Mouse (Mus musculus): Measurements from ENCODE around the gene Olfm3.

The Olfm3 gene

GRCm38 (mm10) chr3:115081371-115081770 is 177.5 kb downstream of the Olfm3 start:
- no peak for DNase-seq

DNA sequence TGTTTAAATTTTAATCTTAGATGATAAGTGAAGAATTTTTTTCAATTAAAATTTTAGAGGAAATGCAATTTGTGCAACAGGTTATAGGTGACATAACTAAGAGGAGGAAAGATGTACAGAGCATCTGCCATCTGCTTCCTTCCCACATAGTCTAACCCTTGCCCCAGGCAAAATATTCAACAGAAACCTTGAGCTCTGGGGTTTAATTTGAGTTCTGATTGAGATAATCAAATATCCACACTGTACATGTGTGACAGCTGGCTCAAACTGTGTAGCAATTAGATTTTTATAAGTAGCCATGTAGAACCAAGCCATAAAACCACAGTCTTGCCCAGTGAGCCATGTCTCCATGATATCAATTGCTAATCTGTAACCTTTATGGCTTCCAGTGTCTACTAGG is 179.1 kb downstream of the Olfm3 start:
- no peak for DNase-seq

- DNase-seq, result no peak
Measured at GRCm38 (mm10) chr3:115088281-115088680, 184.4 kb downstream of the Olfm3 start.

GRCm38 (mm10) chr3:115090670-115091069 is 186.8 kb downstream of the Olfm3 start:
- DNase-seq, result no peak

GRCm38 (mm10) chr3:115095496-115095895 is 191.6 kb downstream of the Olfm3 start:
- no peak for DNase-seq

DNA sequence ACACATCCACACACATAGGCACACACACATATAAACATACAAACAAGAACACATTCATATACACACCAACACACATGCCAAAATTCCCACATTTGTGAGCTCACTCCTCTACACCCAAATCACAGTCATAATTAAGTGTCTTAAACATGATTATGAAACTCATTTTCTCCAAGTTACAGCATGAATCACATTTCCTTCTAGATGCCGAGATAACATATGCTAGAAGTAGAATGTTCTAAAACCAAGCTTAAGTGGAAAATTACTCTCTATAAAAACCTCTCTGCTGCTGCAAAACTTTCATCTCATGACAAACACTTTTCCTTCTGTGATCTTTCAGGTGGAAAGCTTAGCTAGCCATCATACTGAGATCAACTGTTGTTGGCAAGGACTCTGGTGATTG is 195.7 kb downstream of the Olfm3 start:
- no peak for DNase-seq

DNA sequence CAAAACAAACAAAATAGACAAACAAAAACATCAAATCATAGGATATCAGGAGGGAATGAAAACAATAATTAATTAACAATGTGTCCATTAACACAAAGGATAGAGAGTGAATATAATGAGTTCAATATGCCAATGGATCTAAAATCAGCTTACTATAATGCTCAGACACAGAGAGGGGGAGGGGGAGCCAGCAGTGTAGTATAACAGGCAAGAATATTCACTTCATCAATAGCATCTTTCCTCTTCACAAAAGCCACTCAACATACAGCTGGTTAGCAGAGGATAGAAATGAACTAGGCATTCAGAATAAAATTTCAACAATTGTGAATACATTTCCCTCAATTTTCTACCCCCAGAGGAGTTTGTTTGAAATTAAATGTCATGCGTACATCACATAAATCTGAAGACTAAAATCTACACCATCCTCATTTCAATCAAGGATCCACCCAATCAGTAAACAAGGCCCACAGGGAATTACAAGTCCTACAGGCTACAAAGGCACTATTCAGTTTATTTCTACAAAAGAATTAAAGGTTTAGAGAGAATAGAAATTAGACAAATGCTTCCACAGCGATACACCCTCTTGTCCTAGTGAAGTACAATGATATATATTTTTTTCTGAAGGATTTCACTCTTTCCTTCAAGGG is 200.4 kb downstream of the Olfm3 start:
- DNase-seq, result no peak

GRCm38 (mm10) chr3:115104802-115105493 is 201.1 kb downstream of the Olfm3 start:
- no peak for DNase-seq

GRCm38 (mm10) chr3:115145722-115146121 is 241.8 kb downstream of the Olfm3 start:
- DNase-seq, result no peak

- DNase-seq, result no peak
Measured at GRCm38 (mm10) chr3:115146244-115146643, 242.4 kb downstream of the Olfm3 start.

DNA sequence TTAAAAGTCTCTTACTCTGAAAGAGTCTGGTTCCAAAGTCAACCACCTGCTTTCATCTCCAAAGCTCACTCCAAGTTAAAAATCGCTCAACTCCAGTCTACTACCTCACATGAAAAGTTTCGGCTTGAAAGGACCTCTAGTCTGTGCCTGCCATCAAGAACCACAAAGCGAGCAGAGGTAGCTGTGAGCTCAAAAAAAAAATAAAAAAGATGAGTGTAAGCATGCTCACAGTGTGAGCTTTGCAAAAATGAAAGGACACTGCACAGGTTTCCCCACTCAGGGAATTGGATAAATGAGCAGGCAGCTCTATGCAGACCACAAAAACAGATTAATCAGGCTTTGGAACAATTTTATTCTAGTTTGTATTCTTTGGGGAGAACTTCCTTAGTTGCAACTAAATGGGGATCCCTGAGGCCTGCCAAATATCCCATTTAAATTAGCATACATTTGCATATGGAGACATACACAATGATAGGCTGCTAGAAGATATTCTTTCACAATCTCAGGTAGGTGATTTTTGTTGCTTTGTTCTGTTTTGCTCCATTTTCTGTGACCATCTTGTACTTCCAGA is 255.1 kb downstream of the Olfm3 start:
- DNase-seq, result no peak

DNA sequence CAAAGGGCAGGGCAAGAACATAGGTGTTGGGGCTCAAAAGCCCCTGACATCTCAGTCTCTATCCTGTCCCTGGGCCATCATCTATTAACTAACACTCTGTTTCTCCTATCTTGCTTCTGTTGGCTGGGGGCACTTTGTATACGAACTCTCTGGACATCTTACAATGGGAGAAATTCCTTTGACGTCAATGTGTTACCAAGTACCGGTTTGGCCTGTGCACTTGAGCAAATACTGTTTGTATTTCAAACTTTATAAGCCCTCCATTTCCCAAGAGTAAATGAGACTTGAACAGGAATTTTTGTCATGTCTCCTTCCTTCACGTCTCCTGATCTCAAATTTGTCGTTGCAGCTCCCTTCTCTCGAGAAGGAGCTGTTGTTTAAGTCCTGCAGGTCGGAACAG is 270.7 kb downstream of the Olfm3 start:
- DNase-seq, result no peak
